Mouse (Mus musculus) thymus, postnatal 14 days (tissue): Measurements from ENCODE around the gene March7.

Source experiments
- DNase-seq: peaks from one replicate; pipeline ENCODE4 v3.0.0; 2021

Gene March7

GRCm38 (mm10) chr2:60209703-60210651 is at the start of gene March7, which contains the start of gene Baz2b:
TSS of gene March7 (plus strand) at chr2:60209887.
TSS of gene Baz2b (minus strand) at chr2:60209839.
- peak; percentile 94 for DNase-seq

DNA sequence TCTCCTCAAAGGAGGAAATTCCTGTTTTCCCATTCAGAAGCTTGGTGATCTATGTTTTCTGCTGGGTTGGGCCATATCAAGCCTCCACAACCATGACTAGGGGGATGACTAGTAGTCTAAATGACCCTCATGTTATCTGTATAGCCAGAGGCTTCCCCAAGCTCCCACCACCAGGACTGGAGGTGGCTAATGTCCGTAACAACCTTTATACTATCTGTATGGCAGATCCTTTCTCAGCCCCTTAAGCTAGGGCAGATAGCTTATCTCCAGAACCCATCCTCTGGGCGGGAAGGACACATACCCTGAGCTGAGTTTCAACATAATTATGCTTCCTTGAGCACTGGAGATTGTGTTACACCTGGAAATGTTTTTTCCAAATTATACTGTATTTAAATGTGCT is 45.9 kb upstream of the March7 start:
- DNase-seq, result no peak

- no peak for DNase-seq
Measured at GRCm38 (mm10) chr2:60165679-60166078, 44.0 kb upstream of the March7 start.

DNA sequence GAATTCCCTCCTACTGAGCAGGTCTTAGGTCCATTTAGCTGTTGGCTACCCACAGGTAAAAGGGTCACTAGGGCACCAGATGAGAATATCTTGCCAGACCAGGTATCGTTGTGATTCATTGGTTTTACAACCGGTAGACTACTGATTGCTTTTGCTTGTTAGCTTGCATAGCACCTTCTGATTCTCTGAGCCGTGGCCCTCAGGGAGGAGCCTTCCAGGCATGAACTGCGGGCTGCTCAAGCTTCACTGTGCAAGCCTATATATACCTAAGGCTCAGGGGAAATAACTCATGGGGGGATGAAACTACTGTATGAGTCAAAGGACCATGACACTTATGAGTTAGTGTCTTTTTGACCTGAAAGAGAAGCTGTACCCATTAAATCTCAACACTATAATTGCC is 42.8 kb upstream of the March7 start:
- no peak for DNase-seq

DNA sequence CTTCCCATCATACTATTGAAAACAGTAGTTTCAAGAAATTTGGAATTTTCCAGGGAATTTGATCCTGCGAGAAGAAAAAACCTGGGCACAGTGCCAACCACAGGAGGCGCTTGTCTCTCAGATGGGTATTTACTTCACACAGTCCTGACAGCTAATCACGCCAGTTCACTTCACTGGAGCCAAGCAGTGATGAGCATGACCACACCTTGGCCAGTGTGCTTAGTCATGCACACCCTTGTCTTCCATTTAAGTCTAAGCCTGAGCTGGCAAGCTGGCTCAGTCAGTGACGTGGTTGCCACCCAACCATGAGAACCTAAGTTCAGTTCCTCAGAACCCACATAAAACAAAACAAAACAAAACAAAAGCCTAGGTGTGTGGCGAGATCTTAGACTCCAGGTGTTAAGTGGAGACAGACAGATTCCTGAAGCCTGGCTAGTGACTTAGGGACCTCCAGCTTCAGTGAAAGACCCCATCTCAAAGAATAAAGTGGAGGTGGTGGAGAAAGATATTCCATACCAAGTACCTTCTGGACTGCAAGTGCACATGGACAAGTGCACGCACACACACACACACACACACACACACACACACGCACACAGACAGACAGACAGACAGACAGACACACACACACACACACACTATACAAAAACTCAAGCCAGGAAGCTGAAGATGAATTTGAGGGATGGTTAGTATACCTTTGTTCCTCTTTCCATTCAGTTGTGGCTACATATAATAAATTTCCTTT is 37.7 kb upstream of the March7 start:
- peak; percentile 23 for DNase-seq

DNA sequence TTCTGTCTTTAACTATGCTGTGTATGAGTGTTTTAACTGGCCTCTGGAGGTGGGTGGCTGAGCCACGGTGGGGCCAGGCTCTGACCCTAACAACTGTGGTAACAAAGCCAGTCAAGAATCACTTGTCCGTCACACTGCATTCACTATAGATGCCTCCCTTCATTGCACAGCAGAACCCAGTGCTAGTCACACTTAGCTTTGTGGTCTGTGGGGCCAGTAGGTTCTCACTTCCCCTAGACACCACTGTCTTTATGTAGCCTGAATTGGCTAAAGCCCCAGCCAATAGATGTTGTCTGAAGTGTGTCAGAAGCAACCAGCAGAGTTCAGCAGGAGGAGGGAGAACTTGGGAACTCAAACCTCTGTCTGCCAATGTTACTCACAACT is 37.2 kb upstream of the March7 start:
- DNase-seq, result no peak

DNA sequence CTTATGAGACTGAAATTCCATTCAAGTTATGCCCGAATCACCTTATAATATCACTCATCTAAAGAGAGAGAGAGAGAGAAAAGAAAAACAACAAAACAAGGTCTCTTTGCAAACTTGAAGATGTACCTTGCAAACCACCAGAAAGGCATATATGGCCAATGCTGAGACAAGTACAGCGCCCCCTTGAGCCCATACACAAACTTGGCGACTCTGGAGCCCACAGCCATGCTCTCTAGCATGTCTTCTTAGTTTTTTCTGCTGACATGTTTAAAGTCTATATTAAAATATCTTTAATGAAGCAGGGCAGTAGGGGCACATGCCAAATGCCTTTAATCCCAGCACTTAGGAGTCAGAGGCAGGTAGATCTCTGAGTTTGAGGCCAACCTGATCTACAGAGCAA is 36.5 kb upstream of the March7 start:
- no peak for DNase-seq

DNA sequence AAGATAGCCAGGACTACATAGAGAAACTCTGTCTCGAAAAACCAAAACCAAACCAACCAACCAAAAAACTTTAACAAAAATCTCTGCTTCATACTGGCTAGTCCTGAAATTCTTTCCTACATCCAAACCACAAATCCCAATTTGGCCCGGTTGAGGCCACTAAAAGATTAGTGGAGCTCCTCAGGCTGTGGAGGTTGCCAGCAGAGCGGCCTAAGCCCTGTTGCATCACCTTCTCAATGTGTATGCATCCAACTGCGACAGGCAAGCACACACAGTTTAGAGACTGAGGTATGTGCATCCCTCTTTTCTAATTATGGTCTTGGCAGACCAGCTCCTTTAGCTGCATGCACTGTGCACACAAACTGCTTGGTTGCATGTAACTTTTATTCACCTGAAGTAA is 36.1 kb upstream of the March7 start:
- no peak for DNase-seq

GRCm38 (mm10) chr2:60175078-60175477 is 34.6 kb upstream of the March7 start:
- DNase-seq, result no peak

DNA sequence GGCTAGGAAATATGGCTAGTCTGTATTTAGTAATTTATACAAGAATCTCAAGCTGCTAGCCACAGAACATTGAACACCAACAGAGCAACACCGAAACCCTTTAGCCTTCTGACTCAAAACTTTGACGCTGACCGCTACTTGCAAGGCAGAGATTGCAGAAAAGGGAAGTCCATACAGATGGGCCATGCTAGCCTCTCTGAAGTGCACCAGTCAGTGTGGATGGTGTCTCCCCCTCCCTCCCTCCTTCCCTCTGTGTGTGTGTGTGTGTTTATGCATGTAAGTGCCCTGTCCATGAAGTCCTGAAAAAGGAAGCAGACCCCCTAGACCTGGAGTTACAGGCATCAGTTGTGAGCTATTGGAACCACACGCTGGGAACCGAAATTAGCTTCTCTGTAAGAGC is 33.6 kb upstream of the March7 start:
- DNase-seq, result no peak

DNA sequence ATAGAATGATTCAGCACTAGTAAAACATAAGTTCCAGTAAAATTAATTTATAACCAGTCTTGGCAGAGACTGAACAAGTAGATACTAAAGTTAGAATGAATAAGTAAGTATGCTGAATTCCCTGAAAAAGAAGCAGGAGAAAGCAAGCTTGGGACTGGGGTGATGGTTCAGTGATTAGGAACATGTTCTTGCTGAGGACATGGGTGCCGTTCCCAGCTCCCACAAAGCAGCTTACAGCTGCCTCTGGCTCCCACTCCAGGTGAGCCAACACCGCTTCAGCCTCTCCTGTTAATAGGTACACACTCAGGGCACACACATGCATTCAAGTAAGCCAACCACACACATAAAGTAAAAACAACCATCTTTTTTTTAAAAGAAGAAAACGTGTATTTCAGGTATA is 32.2 kb upstream of the March7 start:
- DNase-seq, result no peak

- no peak for DNase-seq
Measured at GRCm38 (mm10) chr2:60181696-60182095, 28.0 kb upstream of the March7 start.

- DNase-seq, result no peak
Measured at GRCm38 (mm10) chr2:60196841-60197240, 12.8 kb upstream of the March7 start.

DNA sequence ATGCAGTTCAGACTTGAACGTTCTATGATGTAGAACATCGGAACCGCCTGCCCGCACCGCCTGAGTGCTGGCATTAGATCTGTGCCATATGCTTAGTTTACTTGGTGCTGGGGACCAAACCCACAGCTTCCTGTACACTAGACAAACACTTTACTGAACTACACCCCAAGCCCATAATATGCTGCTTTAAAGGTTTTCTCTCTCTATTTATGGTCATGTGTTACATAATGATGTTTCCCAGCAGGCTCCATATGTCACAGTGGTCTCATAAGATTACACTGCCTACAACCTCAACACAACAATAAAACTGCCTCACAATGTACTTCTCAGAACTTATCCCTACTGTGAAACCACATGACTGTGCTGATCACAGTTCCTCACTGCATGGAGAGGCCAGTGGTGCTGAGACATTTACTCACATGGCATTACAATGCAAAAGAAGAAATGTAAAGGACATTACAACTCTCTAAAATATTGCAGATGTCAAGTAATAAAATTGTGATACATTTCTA is 9.6 kb upstream of the March7 start:
- no peak for DNase-seq

DNA sequence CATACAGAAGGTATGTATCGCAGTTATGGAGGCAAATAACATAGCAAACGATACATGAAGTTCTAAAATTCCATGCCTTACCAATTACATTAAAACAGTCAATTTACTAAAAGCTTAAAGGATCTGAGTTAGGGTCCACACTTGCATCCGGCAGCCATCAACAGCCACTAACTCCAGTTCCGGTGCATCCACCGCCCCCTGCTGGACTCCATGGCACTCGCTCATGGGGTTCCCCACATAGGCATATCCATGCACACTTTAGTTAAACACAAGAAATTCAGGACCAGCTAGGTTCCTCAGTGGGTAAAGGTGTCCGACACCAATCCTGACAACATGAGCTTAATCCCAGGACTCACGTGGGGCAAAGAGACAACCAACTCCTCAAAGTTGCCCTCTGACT is 9.0 kb upstream of the March7 start:
- peak; percentile 76 for DNase-seq

- no peak for DNase-seq
Measured at GRCm38 (mm10) chr2:60202900-60203530, 6.7 kb upstream of the March7 start.

DNA sequence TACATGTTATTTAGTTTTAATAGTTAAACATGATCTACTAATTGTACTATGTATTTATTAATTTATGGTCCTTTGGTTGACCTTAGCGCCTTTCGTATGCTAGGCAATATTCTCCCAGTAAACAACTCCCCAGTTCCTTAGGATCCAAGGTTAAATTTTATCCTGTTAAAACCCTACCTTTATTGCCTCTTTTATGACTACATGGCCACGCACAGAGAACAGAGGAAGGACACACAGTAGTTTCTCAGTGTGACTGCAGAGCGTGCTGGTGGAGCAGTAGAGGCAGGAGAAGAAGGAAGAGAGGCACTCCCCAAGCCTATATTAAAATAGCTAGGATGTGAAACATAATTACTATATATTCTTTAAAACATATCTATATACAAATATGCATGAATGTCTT is 6.0 kb upstream of the March7 start:
- DNase-seq, result no peak

- no peak for DNase-seq
Measured at GRCm38 (mm10) chr2:60204162-60204561, 5.5 kb upstream of the March7 start.

DNA sequence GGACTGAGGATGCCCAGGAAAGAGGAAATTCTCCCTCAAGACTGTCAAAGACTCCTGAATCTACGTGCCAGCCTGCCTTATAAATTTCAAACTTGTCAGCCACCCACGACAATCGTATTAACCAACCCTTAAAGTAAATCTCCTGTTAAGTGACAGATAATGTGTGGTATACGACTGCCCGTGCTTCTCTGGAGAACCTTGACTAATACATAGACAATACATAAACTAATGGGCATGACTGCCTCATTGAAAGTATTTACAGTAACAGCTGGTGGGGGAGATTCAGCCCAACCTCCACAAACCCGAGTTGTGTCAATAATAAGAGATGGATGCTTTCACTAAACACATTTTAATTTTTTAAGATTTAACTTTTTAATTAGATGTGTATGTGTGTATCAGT is 3.9 kb upstream of the March7 start:
- DNase-seq, result no peak

DNA sequence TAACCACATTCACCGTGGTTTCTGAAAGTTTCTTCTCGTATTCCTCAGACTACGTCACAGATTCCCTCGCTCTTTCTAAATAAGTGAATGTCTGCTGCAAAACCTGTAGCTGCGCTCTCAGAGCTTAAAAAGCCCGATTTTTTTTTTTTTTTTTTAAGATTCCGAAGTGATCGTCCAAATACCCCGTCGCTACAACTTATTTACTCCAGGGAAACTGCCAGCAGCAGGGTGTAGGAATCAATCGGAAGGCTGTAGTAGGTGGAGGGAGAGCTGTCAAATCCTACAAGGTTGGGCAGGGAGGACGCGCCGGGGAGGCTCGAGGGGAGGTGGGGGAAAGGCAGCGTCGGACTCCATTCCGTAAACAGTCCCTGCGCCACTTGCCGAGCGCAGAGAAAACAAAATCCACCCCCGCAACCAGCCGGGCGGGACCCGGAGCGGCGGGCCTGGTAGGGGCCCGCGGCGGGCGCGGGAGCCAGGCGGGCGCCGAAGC is 520 bp upstream of the March7 start:
- peak; percentile 70 for DNase-seq

DNA sequence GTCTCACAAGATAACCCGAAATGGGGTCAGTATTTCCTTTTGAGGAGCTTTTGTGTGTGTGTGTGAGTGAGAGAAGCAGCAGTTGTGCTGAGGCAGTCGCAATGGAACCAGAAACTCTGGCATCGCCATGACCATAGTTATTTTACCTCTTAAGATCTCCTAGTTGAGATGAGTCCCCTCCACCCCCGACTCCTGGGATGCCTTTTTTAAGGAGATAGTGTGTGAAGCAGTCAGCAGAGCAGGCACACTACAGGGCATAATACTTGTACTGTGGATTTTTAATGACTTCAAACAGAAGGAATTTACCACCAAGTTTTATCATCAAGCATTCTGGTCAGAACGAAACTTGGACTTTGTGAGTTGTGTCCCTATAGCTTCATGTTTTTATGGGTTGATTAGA is 1.1 kb downstream of the March7 start:
- DNase-seq, result peak; percentile 19

DNA sequence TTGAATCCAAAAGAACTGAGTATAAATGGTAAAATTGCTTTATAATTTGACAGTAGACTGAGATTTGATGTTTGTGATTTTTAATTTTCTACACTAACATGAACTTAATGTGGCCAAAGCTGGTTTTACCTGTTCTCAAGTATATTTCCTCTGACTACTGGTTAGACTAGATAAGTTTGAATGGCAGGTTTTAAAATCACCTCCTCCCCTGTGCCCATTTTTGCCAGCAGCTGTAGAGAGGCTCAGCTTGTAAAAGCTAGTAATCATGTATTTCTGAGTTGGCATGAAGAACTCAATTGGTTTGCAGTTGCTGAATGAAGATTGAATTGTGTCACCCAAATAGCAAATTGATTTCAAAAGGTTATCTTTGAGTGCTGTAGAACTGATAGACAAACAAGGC is 2.8 kb downstream of the March7 start:
- no peak for DNase-seq

DNA sequence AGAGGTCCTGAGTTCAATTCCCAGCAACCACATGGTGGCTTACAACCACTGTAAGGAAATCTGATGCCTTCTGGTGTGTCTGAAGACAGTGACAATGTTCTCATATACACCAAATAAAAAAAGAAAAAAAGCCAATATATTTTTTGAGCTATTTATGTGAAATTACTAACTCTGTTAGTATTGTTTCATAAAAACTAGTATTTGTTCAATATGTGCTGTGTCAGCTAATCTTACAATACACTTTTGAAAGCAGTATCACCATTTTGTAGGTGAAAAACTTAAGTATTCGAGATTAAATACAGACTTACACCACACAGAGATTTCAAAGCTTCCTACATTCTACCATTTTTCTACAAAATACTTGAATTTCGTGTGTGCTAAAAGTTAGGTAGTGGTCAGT is 5.0 kb downstream of the March7 start:
- DNase-seq, result no peak
